Mouse (Mus musculus) liver, embryonic 14.5 days (tissue): ENCODE results near the gene Cst6.

ENCODE experiments used
- CTCF ChIP-seq: IDR thresholded peaks from 2 replicates; pipeline ENCODE4 v1.5.1; 2016; ENCODE audit warnings: antibody characterized with exemption, low read depth, control low read depth
- EP300 ChIP-seq: IDR thresholded peaks from 2 replicates; pipeline ENCODE4 v1.6.1; 2016; ENCODE audit warnings: antibody characterized with exemption, low read depth

DNA sequence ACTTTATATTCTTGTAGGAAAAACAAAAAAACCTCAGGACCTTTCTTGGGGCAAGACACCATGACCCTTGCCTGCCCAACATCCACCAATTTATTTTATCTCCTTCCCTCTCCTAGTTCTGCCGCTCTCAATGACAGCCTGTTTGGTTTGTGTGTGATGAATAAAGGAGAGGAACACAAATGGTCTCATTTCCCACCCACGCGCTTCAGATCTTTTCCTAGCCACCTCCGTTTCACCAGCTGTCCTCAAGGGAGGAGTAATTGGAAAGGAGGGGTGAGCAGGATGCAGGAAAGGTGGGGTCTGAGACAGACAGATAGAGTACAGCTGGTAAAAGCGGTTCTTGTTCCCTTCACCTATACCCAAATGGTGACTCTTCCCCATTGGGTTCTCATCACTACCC lies 52.7 kb downstream of the Cst6 start:
- no peak for TF ChIP-seq EP300
- no peak for TF ChIP-seq CTCF
